Mouse (Mus musculus) liver, embryonic 16.5 days (tissue): Measurements from ENCODE around the gene Mettl7b. TPM values are rescaled to one million over a fixed set of nuclear protein-coding genes. Genes with fewer than 3 reads are reported as not detected.
"Not testable (repeated sequence)": the region's sequence is repeated elsewhere in the genome, so short reads cannot be mapped to it uniquely, and the experiment has no call there.

ENCODE experiments used
- ATAC-seq: fragments of 200-750 bp; cut with Nextera tagmentation; 2 replicates; pipeline ENCODE4 v1.8.0; 2017; ENCODE audit warnings: low read depth, mild to moderate bottlenecking, moderate number of reproducible peaks, moderate library complexity
- H3K27ac ChIP-seq: fragments of 300-500 bp; sonication (generic); 2 replicates; pipeline ENCODE4 v1.5.1; 2014; ENCODE audit warnings: mild to moderate bottlenecking, low read length
- H3K27me3 ChIP-seq: fragments of 300-500 bp; sonication (generic); 2 replicates; pipeline ENCODE4 v1.6.1; 2014; ENCODE audit warnings: low read depth, low read length, mixed read lengths; ENCODE audit not compliant: control insufficient read depth, insufficient read depth
- H3K36me3 ChIP-seq: fragments of 300-500 bp; sonication (generic); 2 replicates; pipeline ENCODE4 v1.6.1; 2014; ENCODE audit warnings: mild to moderate bottlenecking; ENCODE audit not compliant: control insufficient read depth, insufficient read depth
- H3K4me1 ChIP-seq: fragments of 300-500 bp; sonication (generic); 2 replicates; pipeline ENCODE4 v1.6.1; 2014; ENCODE audit warnings: low read depth, low read length, mixed read lengths; ENCODE audit not compliant: control insufficient read depth
- H3K4me2 ChIP-seq: fragments of 300-500 bp; sonication (generic); 2 replicates; pipeline ENCODE4 v1.6.1; 2014; ENCODE audit warnings: low read depth, low read length, mixed read lengths
- H3K4me3 ChIP-seq: fragments of 300-500 bp; sonication (generic); 2 replicates; pipeline ENCODE4 v1.5.1; 2014; ENCODE audit warnings: low read depth, mild to moderate bottlenecking, low read length
- H3K9ac ChIP-seq: fragments of 300-500 bp; sonication (generic); 2 replicates; pipeline ENCODE4 v1.6.1; 2014; ENCODE audit warnings: low read depth, low read length
- H3K9me3 ChIP-seq: fragments of 300-500 bp; sonication (generic); replicated peaks from 2 replicates; pipeline ENCODE4 v1.6.1; 2016; ENCODE audit warnings: low read length; ENCODE audit not compliant: control insufficient read depth
- WGBS: fragments of 180-500 bp; shearing (Covaris S2); extraction: QIAGEN DNeasy Blood & Tissue Kit; methylation state at CpG from one replicate; pipeline ENCODE4 v1.1.7; 2014; ENCODE audit not compliant: insufficient replicate concordance; 5-methylcytosine and 5-hydroxymethylcytosine counted together
- polyA plus RNA-seq: library from polyadenylated mRNA; unstranded; fragments of >200 nt; fragmentation: Nextera tagmentation; extraction: Ambion mirVana; gene quantifications from 2 replicates; pipeline ENCODE4 v1.2.1, GENCODE M21; 2015

Gene Mettl7b
- 0.22 TPM in 1 of 2 replicates, not detected in the other for polyA plus RNA-seq

DNA sequence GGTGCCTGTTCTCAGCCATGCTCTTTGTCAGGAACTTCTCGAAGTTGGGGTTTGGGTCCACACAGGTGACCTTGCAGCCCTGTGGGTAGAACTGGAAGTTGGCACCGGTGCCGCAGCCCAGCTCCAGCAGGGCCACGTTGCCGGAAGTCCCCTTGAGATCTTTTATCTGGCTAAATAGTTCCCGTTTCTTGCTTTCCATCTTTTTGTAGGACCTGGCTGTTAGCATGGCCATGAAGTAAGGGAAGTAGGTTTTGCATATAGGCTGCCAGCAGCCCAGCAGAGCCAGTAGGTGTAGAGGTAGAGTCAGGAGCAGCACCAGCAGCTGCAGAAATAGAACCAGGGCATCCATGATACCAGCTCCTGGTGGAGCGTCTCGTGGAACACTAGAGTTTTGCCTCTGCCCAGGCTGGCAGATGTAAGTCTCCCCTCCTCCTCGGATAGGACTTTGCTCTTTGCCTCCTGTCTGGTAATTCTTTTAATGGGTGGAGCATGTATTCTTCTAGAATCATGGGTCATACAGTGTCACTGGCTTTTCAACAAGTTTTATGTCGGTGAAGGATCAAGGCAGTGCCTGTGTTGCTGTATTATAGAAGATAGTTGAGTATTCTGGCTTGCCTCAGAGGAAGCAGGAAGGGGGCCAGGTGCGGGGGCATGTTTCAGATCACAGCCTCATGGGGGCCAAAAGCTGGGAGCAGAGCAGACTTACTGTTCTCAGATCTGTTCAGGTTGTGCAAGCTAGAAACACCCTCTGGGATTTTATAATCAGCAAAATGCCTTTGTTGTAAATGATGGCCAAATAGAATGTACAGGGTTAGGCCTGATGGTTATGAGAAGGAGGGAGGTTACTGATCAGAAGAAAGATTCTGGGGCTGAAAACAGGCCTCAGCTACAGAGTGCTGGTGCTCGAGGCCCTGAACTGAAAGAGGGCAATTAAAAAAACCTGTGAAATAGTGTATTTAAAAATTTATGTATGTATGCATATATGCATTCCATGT lies at the start of gene Mettl7b:
Gene Mettl7b (minus strand): TSS at position 399 of the 995 bp plus-strand sequence.
- H3K4me2 ChIP-seq, result no peak within 1 kb of the TSS
- no peak within 1 kb of the TSS for H3K27ac ChIP-seq
- H3K36me3 ChIP-seq, result no peaks in the 10 kb centered on the region
- H3K9ac ChIP-seq, result no peak within 1 kb of the TSS
- no peak for ATAC-seq
- no peaks in the 10 kb centered on the region for H3K9me3 ChIP-seq
- no peak within 1 kb of the TSS for H3K4me3 ChIP-seq
- no peaks in the 10 kb centered on the region for H3K4me1 ChIP-seq
- H3K27me3 ChIP-seq, result peaks cover 36% of the 10 kb centered on the region
- WGBS, result 50% methylated on average over 12 of the region's 12 CpGs

DNA sequence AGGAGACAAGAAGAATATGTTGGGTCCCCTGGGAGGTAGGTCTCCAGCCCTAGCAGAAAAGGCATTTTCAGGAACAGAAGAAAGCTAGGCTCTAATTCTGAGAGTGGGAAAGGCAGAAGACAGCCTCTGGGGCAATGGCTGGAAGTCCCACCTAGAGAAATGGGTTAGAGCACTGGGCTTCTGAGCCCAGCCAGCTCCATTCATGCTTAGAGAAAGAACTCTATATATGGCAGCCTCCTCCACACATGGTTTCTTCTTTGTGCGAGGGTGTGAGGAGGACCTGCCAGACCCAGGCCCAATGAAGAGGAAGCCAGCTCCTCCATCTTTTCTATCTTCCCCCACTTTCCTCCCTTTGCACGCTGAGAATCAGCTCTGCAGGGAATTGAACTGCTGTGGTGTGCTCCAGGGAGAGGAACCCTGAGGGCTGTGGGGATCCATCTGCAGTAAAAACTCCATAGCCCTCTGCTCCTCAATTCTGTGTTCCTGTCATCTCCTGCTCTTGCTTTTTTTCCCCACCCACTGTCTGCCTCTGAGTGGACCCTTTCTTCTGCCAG lies 49.6 kb upstream of the Mettl7b start, which contains the start of gene Olfr763:
Gene Olfr763 (plus strand): TSS at position 504 of the 554 bp plus-strand sequence.
- Histone ChIP-seq H3K4me2 (no peak within 1 kb of the TSS), H3K27ac (no peak within 1 kb of the TSS), H3K27me3 (no peaks in the 10 kb centered on the region), H3K4me3 (no peak within 1 kb of the TSS), H3K36me3 (no peaks in the 10 kb centered on the region), H3K9me3 (no peaks in the 10 kb centered on the region), H3K9ac (no peak within 1 kb of the TSS), H3K4me1 (no peaks in the 10 kb centered on the region)
- 30% methylated on average over 2 of the region's 2 CpGs for WGBS
- no peak for ATAC-seq

DNA sequence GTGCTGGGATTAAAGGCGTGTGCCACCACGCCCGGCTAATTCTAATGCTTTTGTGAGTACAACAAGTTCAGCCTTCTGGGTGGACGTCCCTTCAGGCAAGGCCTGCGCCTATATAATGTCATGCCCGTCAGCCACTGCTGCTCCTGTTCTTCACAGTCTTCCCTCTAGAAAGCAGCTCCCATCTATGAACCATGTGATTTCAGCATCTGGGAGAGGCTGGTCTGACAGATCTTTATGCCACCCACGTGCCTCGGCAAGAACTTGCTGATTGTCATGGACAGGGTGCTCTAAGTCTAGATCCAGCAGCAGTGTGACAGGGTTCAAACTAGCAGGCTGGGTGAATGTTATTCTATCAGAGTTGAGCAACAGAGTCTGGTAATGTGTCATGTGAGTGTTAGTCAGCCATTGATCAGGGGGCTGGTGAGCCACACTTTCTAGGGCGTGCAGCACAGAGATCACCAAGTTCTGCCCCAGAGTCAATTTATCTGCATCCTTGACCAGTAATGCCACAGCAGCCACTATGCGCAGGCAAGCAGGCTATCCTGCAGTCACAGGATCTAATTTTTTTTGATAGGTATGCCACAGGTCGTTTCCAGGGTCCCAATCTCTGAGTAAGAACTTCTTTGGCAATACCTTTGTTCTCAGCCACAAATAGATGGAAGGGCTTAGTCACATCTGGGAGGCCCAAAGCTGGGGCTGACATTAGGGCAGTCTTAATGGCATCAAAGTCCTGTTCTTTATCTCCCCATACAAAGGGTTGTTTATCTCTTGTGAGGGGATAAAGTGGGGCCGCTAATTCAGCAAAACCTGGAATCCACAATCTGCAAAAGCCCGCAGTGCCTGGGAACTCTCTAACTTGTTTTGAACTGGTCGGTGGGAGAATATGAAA lies 43.5 kb upstream of the Mettl7b start:
- H3K4me3 ChIP-seq, result no peak overlapping the region
- H3K9ac ChIP-seq, result no peak overlapping the region
- ATAC-seq, result peak; percentile 13; the same call in 1 of the 2 replicates
- no peaks in the 10 kb centered on the region for H3K9me3 ChIP-seq
- H3K27me3 ChIP-seq, result no peaks in the 10 kb centered on the region
- WGBS, result 61% methylated on average over 14 of the region's 14 CpGs
- H3K4me2 ChIP-seq, result no peak overlapping the region
- no peak overlapping the region for H3K27ac ChIP-seq
- no peaks in the 10 kb centered on the region for H3K4me1 ChIP-seq
- H3K36me3 ChIP-seq, result no peaks in the 10 kb centered on the region

DNA sequence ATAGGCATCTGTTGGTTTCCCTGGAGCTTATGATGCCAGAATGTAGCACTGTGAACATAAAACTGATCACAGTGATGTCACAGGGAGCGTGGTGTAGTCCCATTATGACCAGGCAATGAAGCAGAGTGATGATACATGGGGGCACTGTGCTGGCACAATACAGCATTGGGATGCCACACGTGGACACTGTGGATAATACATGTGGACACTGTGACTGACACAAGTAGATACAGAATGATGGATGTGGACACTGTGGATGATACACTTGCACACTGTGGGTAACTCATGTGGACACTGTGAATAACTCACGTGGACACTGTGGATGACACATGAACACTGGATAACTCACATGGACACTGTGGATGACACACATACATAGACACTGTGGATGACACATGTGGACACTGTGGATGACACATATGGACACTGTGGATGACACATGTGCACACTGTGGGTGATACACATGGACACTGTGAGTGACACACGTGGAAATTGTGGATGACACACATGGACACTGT lies 35.8 kb upstream of the Mettl7b start:
- H3K4me3 ChIP-seq, result no peak overlapping the region
- no peaks in the 10 kb centered on the region for H3K27me3 ChIP-seq
- H3K4me2 ChIP-seq, result no peak overlapping the region
- no peaks in the 10 kb centered on the region for H3K36me3 ChIP-seq
- 43% methylated on average over 4 of the region's 4 CpGs for WGBS
- no peak overlapping the region for H3K27ac ChIP-seq
- H3K9ac ChIP-seq, result no peak overlapping the region
- no peaks in the 10 kb centered on the region for H3K4me1 ChIP-seq
- ATAC-seq, result no peak
- no peaks in the 10 kb centered on the region for H3K9me3 ChIP-seq

DNA sequence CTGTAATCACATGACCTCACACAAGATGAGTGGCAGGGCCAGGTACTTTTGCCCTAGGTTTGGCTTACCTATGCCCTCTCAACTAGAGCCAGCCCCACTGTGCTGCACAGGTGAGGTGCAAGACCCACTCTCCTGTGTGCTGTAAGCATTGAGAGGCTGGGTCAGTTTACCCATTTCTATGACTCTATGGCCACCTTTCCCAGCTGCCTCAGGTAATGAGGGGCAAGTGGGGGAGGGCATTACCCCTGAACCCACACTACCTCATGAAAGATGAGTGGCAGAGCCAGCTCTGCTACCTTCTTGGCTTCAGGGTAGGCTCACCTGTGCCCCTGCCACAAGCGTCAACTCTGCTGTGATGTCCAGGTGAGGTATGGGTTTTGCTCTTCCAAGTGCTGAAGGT lies 35.0 kb upstream of the Mettl7b start:
- ATAC-seq, result no peak
- H3K27me3 ChIP-seq, result no peaks in the 10 kb centered on the region
- 92% methylated on average over 1 of the region's 1 CpGs for WGBS

DNA sequence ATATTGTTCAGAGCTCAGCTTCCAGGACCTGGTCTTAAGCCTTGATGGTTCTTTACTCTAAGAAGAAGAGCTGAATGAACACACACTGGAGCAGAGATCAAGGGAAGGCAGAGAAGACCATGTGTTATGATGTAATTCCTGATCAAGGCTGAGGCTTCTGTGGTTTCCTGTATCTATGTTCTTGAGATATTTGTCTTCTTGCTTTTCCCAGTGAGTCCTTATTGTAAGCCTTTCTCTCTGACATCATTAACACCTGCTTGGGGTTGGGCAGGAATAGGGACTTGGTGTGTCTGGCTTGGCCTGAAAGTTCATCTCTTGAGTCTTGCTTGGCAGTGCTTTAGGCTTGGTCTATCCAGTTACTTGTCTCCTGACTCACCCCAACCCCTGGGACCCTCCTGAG lies 30.2 kb upstream of the Mettl7b start:
- no peaks in the 10 kb centered on the region for H3K9me3 ChIP-seq
- no peak overlapping the region for H3K4me2 ChIP-seq
- no peaks in the 10 kb centered on the region for H3K27me3 ChIP-seq
- no peak overlapping the region for H3K9ac ChIP-seq
- no peak overlapping the region for H3K27ac ChIP-seq
- ATAC-seq, result no peak
- H3K4me1 ChIP-seq, result no peaks in the 10 kb centered on the region
- H3K36me3 ChIP-seq, result no peaks in the 10 kb centered on the region
- H3K4me3 ChIP-seq, result no peak overlapping the region

More for the DNA sequence above, 35.0 kb upstream of the Mettl7b start:
- no peaks in the 10 kb centered on the region for H3K4me1 ChIP-seq
- no peak overlapping the region for H3K27ac ChIP-seq
- H3K9me3 ChIP-seq, result no peaks in the 10 kb centered on the region
- H3K9ac ChIP-seq, result no peak overlapping the region
- H3K4me3 ChIP-seq, result no peak overlapping the region
- no peak overlapping the region for H3K4me2 ChIP-seq
- H3K36me3 ChIP-seq, result no peaks in the 10 kb centered on the region

DNA sequence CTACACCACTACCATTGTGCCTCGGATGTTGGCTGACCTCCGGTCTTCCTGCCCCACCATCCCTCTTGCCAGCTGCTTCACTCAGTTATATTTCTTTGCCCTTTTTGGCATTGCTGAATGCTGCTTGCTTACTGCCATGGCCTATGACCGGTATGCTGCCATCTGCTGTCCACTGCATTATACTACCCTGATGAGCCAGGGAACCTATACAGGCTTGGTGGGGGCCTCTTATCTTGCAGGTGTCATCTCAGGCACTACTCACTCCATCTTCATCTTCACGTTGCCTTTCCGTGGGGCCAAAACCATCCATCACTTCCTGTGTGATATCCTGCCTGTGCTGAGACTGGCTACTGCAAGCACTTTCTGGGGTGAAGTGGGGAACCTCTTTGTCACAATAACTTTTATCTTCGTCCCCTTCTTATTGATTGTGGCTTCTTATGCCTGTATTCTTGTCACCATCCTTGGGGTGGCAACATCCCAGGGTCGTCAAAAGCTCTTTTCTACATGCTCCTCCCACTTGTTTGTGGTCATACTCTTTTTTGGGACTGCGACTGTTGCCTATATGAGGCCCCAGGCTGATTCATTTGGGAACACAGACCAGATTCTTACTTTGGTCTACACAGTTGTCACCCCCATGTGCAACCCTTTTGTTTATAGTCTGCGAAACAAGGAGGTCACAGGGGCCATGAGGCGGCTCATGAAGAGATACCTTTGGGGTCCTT lies 29.5 kb upstream of the Mettl7b start:
- not testable (repeated sequence) for H3K9ac ChIP-seq, H3K27me3 ChIP-seq, H3K27ac ChIP-seq, H3K4me1 ChIP-seq, H3K36me3 ChIP-seq, H3K4me2 ChIP-seq, ATAC-seq, H3K9me3 ChIP-seq, H3K4me3 ChIP-seq
- 39% methylated on average over 7 of the region's 10 CpGs for WGBS

DNA sequence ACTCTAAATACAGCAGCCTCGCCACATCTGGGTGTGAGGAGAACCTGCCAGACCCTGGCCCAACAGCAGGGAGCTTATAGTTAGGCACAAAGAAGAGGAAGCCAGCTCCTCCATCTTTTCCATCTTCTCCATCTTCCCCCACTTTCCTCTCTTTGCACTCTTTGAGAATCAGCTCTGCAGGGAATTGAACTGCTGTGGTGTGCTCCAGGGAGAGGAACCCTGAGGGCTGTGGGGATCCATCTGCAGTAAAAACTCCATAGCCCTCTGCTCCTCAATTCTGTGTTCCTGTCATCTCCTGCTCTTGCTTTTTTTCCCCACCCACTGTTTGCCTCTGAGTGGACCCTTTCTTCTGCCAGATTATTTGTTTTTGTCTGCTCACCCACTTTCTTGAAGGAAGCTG lies 28.3 kb upstream of the Mettl7b start, which contains the start of gene Olfr9:
Gene Olfr9 (plus strand): TSS at position 301 of the 400 bp plus-strand sequence.
- not testable (repeated sequence) for H3K27me3 ChIP-seq, H3K4me3 ChIP-seq, ATAC-seq, H3K4me2 ChIP-seq, H3K4me1 ChIP-seq, H3K9ac ChIP-seq, H3K27ac ChIP-seq, H3K9me3 ChIP-seq, H3K36me3 ChIP-seq
- 25% methylated on average over 1 of the region's 1 CpGs for WGBS
